Mouse (Mus musculus) liver, embryonic 14.5 days (tissue): ENCODE data around the gene Spag9. TPM values are rescaled to one million over a fixed set of nuclear protein-coding genes. Genes with fewer than 3 reads are reported as not detected.
"Not testable (repeated sequence)": the region's sequence is repeated elsewhere in the genome, so short reads cannot be mapped to it uniquely, and the experiment has no call there.

Experiments
- ATAC-seq: fragments of 200-750 bp; cut with Nextera tagmentation; 2 replicates; pipeline ENCODE4 v1.8.0; 2017; ENCODE audit warnings: moderate number of reproducible peaks, mild to moderate bottlenecking, moderate library complexity; ENCODE audit not compliant: insufficient read depth
- DNase-seq, 3 experiments: peaks; one replicate each; pipeline ENCODE4 v3.0.0-alpha.2; 2012 to 2013; ENCODE audit warnings: low read depth in 3 of 3, low spot score in 3 of 3
- H3K27ac ChIP-seq: fragments of 300-500 bp; sonication (generic); 2 replicates; pipeline ENCODE4 v1.5.1; 2014; ENCODE audit warnings: moderate library complexity, mild to moderate bottlenecking, control low read depth, inconsistent platforms
- H3K27me3 ChIP-seq: fragments of 300-500 bp; sonication (generic); 2 replicates; pipeline ENCODE4 v1.6.1; 2014; ENCODE audit warnings: mild to moderate bottlenecking, low read length, moderate library complexity; ENCODE audit not compliant: control insufficient read depth, insufficient read depth
- H3K36me3 ChIP-seq: fragments of 300-500 bp; sonication (generic); replicated peaks from 2 replicates; pipeline ENCODE4 v1.6.1; 2014; ENCODE audit warnings: low read depth; ENCODE audit not compliant: control insufficient read depth, insufficient read depth
- H3K4me1 ChIP-seq, 2 experiments: fragments of 200-500 bp in 1 of 2; fragments of 300-500 bp in 1 of 2; sonication (generic) in 1 of 2; replicated peaks; 2 replicates each; pipeline ENCODE4 v1.6.1; 2012 to 2014; ENCODE audit warnings: antibody characterized with exemption in 1 of 2, inconsistent platforms in 1 of 2, low read length in 1 of 2; ENCODE audit not compliant: control insufficient read depth in 2 of 2, insufficient read depth in 2 of 2
- H3K4me2 ChIP-seq: fragments of 300-500 bp; sonication (generic); 2 replicates; pipeline ENCODE4 v1.6.1; 2014; ENCODE audit warnings: low read depth, mild to moderate bottlenecking, control low read depth, moderate library complexity
- H3K4me3 ChIP-seq, 2 experiments: fragments of 200-500 bp in 1 of 2; fragments of 300-500 bp in 1 of 2; sonication (generic) in 1 of 2; 2 replicates each; pipeline ENCODE4 v1.5.1; 2012 to 2014; ENCODE audit warnings: low read depth in 2 of 2, low read length in 2 of 2, mild to moderate bottlenecking in 2 of 2, control low read depth in 1 of 2, inconsistent platforms in 1 of 2, moderate library complexity in 1 of 2; ENCODE audit not compliant: insufficient read depth in 1 of 2
- H3K9ac ChIP-seq: fragments of 300-500 bp; sonication (generic); replicated peaks from 2 replicates; pipeline ENCODE4 v1.6.1; 2014; ENCODE audit warnings: mild to moderate bottlenecking, control low read depth, moderate library complexity
- H3K9me3 ChIP-seq: fragments of 300-500 bp; sonication (generic); 2 replicates; pipeline ENCODE4 v1.6.1; 2016; ENCODE audit warnings: low read length, mixed read lengths; ENCODE audit not compliant: control insufficient read depth
- CTCF ChIP-seq: IDR thresholded peaks from 2 replicates; pipeline ENCODE4 v1.5.1; 2016; ENCODE audit warnings: antibody characterized with exemption, low read depth, control low read depth
- EP300 ChIP-seq: IDR thresholded peaks from 2 replicates; pipeline ENCODE4 v1.6.1; 2016; ENCODE audit warnings: antibody characterized with exemption, low read depth
- WGBS: fragments of 180-500 bp; shearing (Covaris S2); extraction: QIAGEN DNeasy Blood & Tissue Kit; methylation state at CpG from one replicate; pipeline ENCODE4 v1.1.7; 2014; ENCODE audit not compliant: insufficient replicate concordance; 5-methylcytosine and 5-hydroxymethylcytosine counted together
- polyA plus RNA-seq, 2 experiments: library from polyadenylated mRNA; depleted of rRNA in 1 of 2; stranded (reverse) in 1 of 2; unstranded in 1 of 2; fragments of >200 nt; fragmentation: Nextera tagmentation in 1 of 2; extraction: Ambion mirVana in 1 of 2; gene quantifications; 2 replicates each; pipeline versions ENCODE4 v1.2.1 to v1.2.3; 2012 to 2014

Gene Spag9
- polyA plus RNA-seq, 2 experiments: 6.9 to 10.8 TPM

GRCm38 (mm10) chr11:94070455-94070854 is 74.6 kb downstream of the Spag9 start:
- Histone ChIP-seq H3K4me3 (no peak overlapping the region), H3K27ac (no peak overlapping the region), H3K4me1 (no peaks in the 10 kb centered on the region), H3K4me2 (no peak overlapping the region), H3K9ac (no peak overlapping the region), H3K9me3 (no peaks in the 10 kb centered on the region), H3K27me3 (no peaks in the 10 kb centered on the region), H3K36me3 (peaks cover 3% of the 10 kb centered on the region)
- no peak for TF ChIP-seq CTCF
- TF ChIP-seq EP300: no peak
- DNase-seq (no peak), ATAC-seq (no peak)
- WGBS: 30% methylated on average over 2 of the region's 2 CpGs

- no peak overlapping the region for H3K4me3 ChIP-seq
- no peaks in the 10 kb centered on the region for H3K27me3 ChIP-seq
- H3K27ac ChIP-seq: no peak overlapping the region
- no peak overlapping the region for H3K9ac ChIP-seq
- H3K36me3 ChIP-seq: peaks cover 3% of the 10 kb centered on the region
- H3K9me3 ChIP-seq: no peaks in the 10 kb centered on the region
- TF ChIP-seq CTCF: peak; percentile 51
- TF ChIP-seq EP300: no peak
- DNase-seq: peak in 1 of 3 experiments; percentile 10
- 72% methylated on average over 4 of the region's 4 CpGs for WGBS
- ATAC-seq: no peak
- no peak overlapping the region for H3K4me2 ChIP-seq
- no peaks in the 10 kb centered on the region for H3K4me1 ChIP-seq
Measured at GRCm38 (mm10) chr11:94073283-94073682, 77.4 kb downstream of the Spag9 start.

DNA sequence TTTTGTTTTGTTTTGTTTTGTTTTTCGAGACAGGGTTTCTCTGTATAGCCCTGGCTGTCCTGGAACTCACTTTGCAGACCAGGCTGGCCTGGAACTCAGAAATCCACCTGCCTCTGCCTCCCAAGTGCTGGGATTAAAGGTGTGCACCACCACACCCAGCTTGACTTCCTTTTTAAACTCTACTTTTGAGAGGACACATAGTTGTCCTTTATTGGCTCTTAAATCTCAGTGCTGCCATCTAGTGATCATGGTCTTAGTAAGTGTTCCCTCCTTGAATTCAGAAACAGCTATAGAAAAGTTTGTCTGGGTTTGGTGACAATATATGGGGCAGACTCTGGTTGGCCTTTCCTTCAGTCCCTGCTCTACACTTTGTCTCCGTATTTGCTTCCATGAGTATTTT is 91.1 kb downstream of the Spag9 start:
- peak; percentile 46; the same call in 1 of the 2 replicates for TF ChIP-seq CTCF
- H3K27me3 ChIP-seq, H3K27ac ChIP-seq, H3K9ac ChIP-seq, H3K4me2 ChIP-seq, ATAC-seq, H3K4me1 ChIP-seq, H3K9me3 ChIP-seq, H3K4me3 ChIP-seq: not testable (repeated sequence)
- peak; percentile 49 to 60 (median 54) for DNase-seq
- peaks cover 12% of the 10 kb centered on the region for H3K36me3 ChIP-seq
- 77% methylated on average over 2 of the region's 2 CpGs for WGBS

GRCm38 (mm10) chr11:94090496-94090895 is 94.6 kb downstream of the Spag9 start:
- no peaks in the 10 kb centered on the region for H3K9me3 ChIP-seq
- DNase-seq: no peak
- no peak overlapping the region for H3K4me2 ChIP-seq
- WGBS: 55% methylated on average over 4 of the region's 4 CpGs
- TF ChIP-seq EP300 (no peak), CTCF (no peak)
- no peak for ATAC-seq
- no peak overlapping the region for H3K27ac ChIP-seq
- H3K36me3 ChIP-seq: peaks cover 10% of the 10 kb centered on the region
- no peaks in the 10 kb centered on the region for H3K4me1 ChIP-seq
- no peaks in the 10 kb centered on the region for H3K27me3 ChIP-seq
- H3K4me3 ChIP-seq: no peak overlapping the region
- no peak overlapping the region for H3K9ac ChIP-seq

- no peak for TF ChIP-seq CTCF
- TF ChIP-seq EP300: no peak
- Histone ChIP-seq H3K4me3 (no peak overlapping the region), H3K4me1 (no peaks in the 10 kb centered on the region), H3K27me3 (no peaks in the 10 kb centered on the region), H3K27ac (no peak overlapping the region), H3K9me3 (no peaks in the 10 kb centered on the region), H3K4me2 (no peak overlapping the region), H3K9ac (no peak overlapping the region), H3K36me3 (peaks cover 16% of the 10 kb centered on the region)
- 68% methylated on average over 3 of the region's 3 CpGs for WGBS
- ATAC-seq (no peak), DNase-seq (no peak)
Measured at GRCm38 (mm10) chr11:94097489-94097888, 101.6 kb downstream of the Spag9 start.
